Mouse (Mus musculus): ENCODE results near the gene Gast.

The Gast gene

GRCm38 (mm10) chr11:100362209-100362978, 28.2 kb downstream of the Gast start:
- DNase-seq (ENCODE audit: low spot score): no peak

- no peak for DNase-seq (ENCODE audit: low spot score)
These were observed 28.9 kb downstream of the Gast start for GRCm38 (mm10) chr11:100362979-100363562.

GRCm38 (mm10) chr11:100369145-100369544, 34.9 kb downstream of the Gast start:
- no peak for DNase-seq (ENCODE audit: low spot score)

- no peak for DNase-seq (ENCODE audit: low spot score)
These were observed 35.6 kb downstream of the Gast start for GRCm38 (mm10) chr11:100369822-100370221.

- DNase-seq (ENCODE audit: low spot score): no peak
These were observed 37.9 kb downstream of the Gast start for GRCm38 (mm10) chr11:100371981-100372558.

GRCm38 (mm10) chr11:100375127-100375526, 40.9 kb downstream of the Gast start:
- DNase-seq (ENCODE audit: low spot score): no peak

- no peak for DNase-seq (ENCODE audit: low spot score)
These were observed 41.8 kb downstream of the Gast start for GRCm38 (mm10) chr11:100376005-100376404.

GRCm38 (mm10) chr11:100376746-100377389, 42.7 kb downstream of the Gast start:
- no peak for DNase-seq (ENCODE audit: low spot score)

- DNase-seq (ENCODE audit: low spot score): no peak
These were observed 43.8 kb downstream of the Gast start for GRCm38 (mm10) chr11:100377989-100378388.

GRCm38 (mm10) chr11:100378446-100378845, 44.2 kb downstream of the Gast start:
- DNase-seq (ENCODE audit: low spot score): no peak

- DNase-seq (ENCODE audit: low spot score): no peak
These were observed 45.1 kb downstream of the Gast start for GRCm38 (mm10) chr11:100379311-100379710.

GRCm38 (mm10) chr11:100382682-100383081, 48.5 kb downstream of the Gast start:
- DNase-seq (ENCODE audit: low spot score): no peak

- no peak for DNase-seq (ENCODE audit: low spot score)
These were observed 50.8 kb downstream of the Gast start for GRCm38 (mm10) chr11:100385016-100385415.

- DNase-seq (ENCODE audit: low spot score): no peak
These were observed 52.4 kb downstream of the Gast start for GRCm38 (mm10) chr11:100386586-100386985.
